Mouse (Mus musculus) embryonic fibroblast, embryonic 13.5 days (primary cell): ENCODE measurements around the gene Thy1.

Experiments used
- CTCF ChIP-seq: IDR thresholded peaks from 2 replicates; pipeline ENCODE4 v1.5.1; 2011; ENCODE audit warnings: mild to moderate bottlenecking, control low read depth, low read length, moderate library complexity, borderline replicate concordance; ENCODE audit not compliant: insufficient read depth
- POLR2A ChIP-seq: IDR thresholded peaks from 2 replicates; pipeline ENCODE4 v1.6.1; 2011; ENCODE audit warnings: low read depth, mild to moderate bottlenecking, control low read depth, low read length, moderate library complexity

- TF ChIP-seq POLR2A = no peak
- no peak for TF ChIP-seq CTCF
Observed at GRCm38 (mm10) chr9:44024096-44024495, 19.1 kb upstream of the Thy1 start.
